In genomic region chr9:112130812-112131211, GRCm38 (mm10) we compare ENCODE assay signal across 8 mouse cellular contexts.
A peak's percentile ranks its signal among the peaks of the same experiment; 100 is the strongest.
DNase-seq lines count a peak whose midpoint lies in the region; ATAC-seq and TF ChIP-seq lines count a peak whose summit lies in the region.

No protein-coding gene starts in this region.

- H3K4me2 ChIP-seq in embryonic facial prominence, embryonic 12.5 days (replicated peaks), result no peak overlapping the region
- H3K4me2 ChIP-seq in hindbrain, embryonic 16.5 days (ENCODE audit: low read length), result no peak overlapping the region

- no peak for TF ChIP-seq CTCF in layer of hippocampus, adult 2 months (conservative IDR thresholded peaks at IDR 0.05)

- H3K9me3 ChIP-seq in embryonic facial prominence, embryonic 12.5 days, result no peaks in the 10 kb centered on the region
- no peaks in the 10 kb centered on the region for H3K9me3 ChIP-seq in hindbrain, embryonic 16.5 days (ENCODE audit: control insufficient read depth, low read length)

- H3K4me1 ChIP-seq in embryonic facial prominence, embryonic 12.5 days, result peaks cover 6% of the 10 kb centered on the region; the same call in 1 of the 2 replicates
- H3K4me1 ChIP-seq in hindbrain, embryonic 16.5 days (ENCODE audit: control insufficient read depth, insufficient read depth, low read depth, low read length), result no peaks in the 10 kb centered on the region; the same call in 1 of the 2 replicates

- no peaks in the 10 kb centered on the region for H3K36me3 ChIP-seq in embryonic facial prominence, embryonic 12.5 days
- peaks cover 7% of the 10 kb centered on the region for H3K36me3 ChIP-seq in hindbrain, embryonic 16.5 days (ENCODE audit: control insufficient read depth, insufficient read depth, low read length)

- peak overlapping the region; percentile 68 for H3K27ac ChIP-seq in layer of hippocampus, adult 2 months
- H3K27ac ChIP-seq in embryonic facial prominence, embryonic 12.5 days, result peak overlapping the region; percentile 65; the same call in 1 of the 2 replicates
- peak overlapping the region; percentile 65 for H3K27ac ChIP-seq in hindbrain, embryonic 16.5 days (ENCODE audit: low read depth, low read length)

- H3K4me3 ChIP-seq in layer of hippocampus, adult 2 months, result no peak overlapping the region
- H3K4me3 ChIP-seq in embryonic facial prominence, embryonic 12.5 days, result no peak overlapping the region
- H3K4me3 ChIP-seq in hindbrain, embryonic 16.5 days (ENCODE audit: low read length), result no peak overlapping the region

- no peaks in the 10 kb centered on the region for H3K27me3 ChIP-seq in embryonic facial prominence, embryonic 12.5 days
- H3K27me3 ChIP-seq in hindbrain, embryonic 16.5 days (replicated peaks; ENCODE audit: control insufficient read depth, insufficient read depth, low read length), result no peaks in the 10 kb centered on the region

- H3K9ac ChIP-seq in embryonic facial prominence, embryonic 12.5 days, result no peak overlapping the region; the same call in 1 of the 2 replicates
- H3K9ac ChIP-seq in hindbrain, embryonic 16.5 days (ENCODE audit: low read depth, low read length), result no peak overlapping the region

- DNase-seq in layer of hippocampus, adult 2 months (ENCODE audit: low spot score in 2 of 2), result peak; percentile 68
- DNase-seq in layer of hippocampus, adult 11-12 months (ENCODE audit: low spot score), result no peak
- peak; percentile 76 for DNase-seq in retina, embryonic 14.5 days (ENCODE audit: low spot score)
- no peak for DNase-seq in left cerebral cortex, postnatal 25 days (ENCODE audit: low spot score in 2 of 2)
- no peak for DNase-seq in kidney, postnatal 36 days
- DNase-seq in kidney, postnatal 10 days, result no peak

- WGBS in embryonic facial prominence, embryonic 12.5 days, result 24% methylated on average over 3 of the region's 3 CpGs
- WGBS in hindbrain, embryonic 16.5 days, result 31% methylated on average over 3 of the region's 3 CpGs

- intact Hi-C loops in left cerebral cortex, postnatal 25 days (cut with DNase I), result no loop called here

- ATAC-seq in embryonic facial prominence, embryonic 12.5 days (ENCODE audit: insufficient number of reproducible peaks, insufficient read depth, low FRiP score, low TSS enrichment), result peak; percentile 70; the same call in 1 of the 2 replicates
- ATAC-seq in hindbrain, embryonic 16.5 days, result 0 out of 2 replicates have a peak, but pooled peaks have one; percentile 43

Comparison
In these comparisons a context has a peak if more than half of its experiments do, and no peak if none do; other contexts are left out.
1. DNase-seq: peak in layer of hippocampus, adult 2 months (2 of 2) and retina, embryonic 14.5 days (single experiment); none in layer of hippocampus, adult 11-12 months (single experiment), left cerebral cortex, postnatal 25 days (0 of 2), kidney, postnatal 36 days (0 of 2) and kidney, postnatal 10 days (single experiment).
2. Peak in every context shown above with its lines, with median percentiles within 50 percentile points of each other: H3K27ac ChIP-seq.